Mouse (Mus musculus): ENCODE results near the gene Smim4.

Gene Smim4

GRCm38 (mm10) chr14:31115522-31115921 lies 13.2 kb downstream of the Smim4 start:
- no peak for DNase-seq (ENCODE audit: low spot score)

- no peak for DNase-seq (ENCODE audit: low spot score)
Measured at GRCm38 (mm10) chr14:31114011-31114410, 14.7 kb downstream of the Smim4 start.

- DNase-seq (ENCODE audit: low spot score): no peak
Measured at GRCm38 (mm10) chr14:31112187-31112586, 16.6 kb downstream of the Smim4 start.

GRCm38 (mm10) chr14:31110613-31111012 lies 18.1 kb downstream of the Smim4 start:
- DNase-seq (ENCODE audit: low spot score): no peak

GRCm38 (mm10) chr14:31105156-31105555 lies 23.6 kb downstream of the Smim4 start:
- DNase-seq (ENCODE audit: low spot score): no peak

GRCm38 (mm10) chr14:31089918-31090317 lies 38.8 kb downstream of the Smim4 start:
- DNase-seq (ENCODE audit: low spot score): no peak

- DNase-seq (ENCODE audit: low spot score): no peak
Measured at GRCm38 (mm10) chr14:31088515-31088914, 40.2 kb downstream of the Smim4 start.

GRCm38 (mm10) chr14:31087433-31087832 lies 41.3 kb downstream of the Smim4 start:
- DNase-seq (ENCODE audit: low spot score): no peak

GRCm38 (mm10) chr14:31081147-31081546 lies 47.6 kb downstream of the Smim4 start:
- DNase-seq (ENCODE audit: low spot score): no peak

GRCm38 (mm10) chr14:31079313-31080028 lies 49.3 kb downstream of the Smim4 start:
- DNase-seq (ENCODE audit: low spot score): no peak

- no peak for DNase-seq (ENCODE audit: low spot score)
Measured at GRCm38 (mm10) chr14:31078597-31079208, 50.1 kb downstream of the Smim4 start.

GRCm38 (mm10) chr14:31069086-31069733 lies 59.5 kb downstream of the Smim4 start:
- no peak for DNase-seq (ENCODE audit: low spot score)

- no peak for DNase-seq (ENCODE audit: low spot score)
Measured at GRCm38 (mm10) chr14:31062277-31062676, 66.5 kb downstream of the Smim4 start.

GRCm38 (mm10) chr14:31045817-31046216 lies 82.9 kb downstream of the Smim4 start:
- no peak for DNase-seq (ENCODE audit: low spot score)

- no peak for DNase-seq (ENCODE audit: low spot score)
Measured at GRCm38 (mm10) chr14:31045296-31045695, 83.5 kb downstream of the Smim4 start.
